7 mouse cellular contexts compared by ENCODE assay signal in genomic region chr5:111958226-111958625, GRCm38 (mm10).
DNase-seq lines count a peak whose midpoint lies in the region; ATAC-seq and TF ChIP-seq lines count a peak whose summit lies in the region.

No protein-coding gene starts in this region.

- no peak for TF ChIP-seq POLR2A in brain, embryonic 14.5 days (IDR thresholded peaks at IDR 0.05; ENCODE audit: borderline replicate concordance, extremely low read depth, insufficient read depth, insufficient read length, poor library complexity, severe bottlenecking)

- H3K27ac ChIP-seq in forebrain, embryonic 13.5 days, result no peak overlapping the region
- H3K27ac ChIP-seq in kidney, embryonic 15.5 days, result no peak overlapping the region
- H3K27ac ChIP-seq in midbrain, embryonic 13.5 days, result no peak overlapping the region
- H3K27ac ChIP-seq in stomach, postnatal 0 days (replicated peaks), result no peak overlapping the region

- peak overlapping the region; percentile 51; the same call in 1 of the 2 replicates for H3K9ac ChIP-seq in forebrain, embryonic 13.5 days
- no peak overlapping the region for H3K9ac ChIP-seq in kidney, embryonic 15.5 days
- H3K9ac ChIP-seq in midbrain, embryonic 13.5 days (replicated peaks), result no peak overlapping the region; the same call in 1 of the 2 replicates
- H3K9ac ChIP-seq in stomach, postnatal 0 days (ENCODE audit: low read length), result no peak overlapping the region

- H3K4me1 ChIP-seq in forebrain, embryonic 13.5 days, result peaks cover 23% of the 10 kb centered on the region
- peaks cover 13% of the 10 kb centered on the region for H3K4me1 ChIP-seq in kidney, embryonic 15.5 days
- peaks cover 18% of the 10 kb centered on the region for H3K4me1 ChIP-seq in midbrain, embryonic 13.5 days (replicated peaks)
- no peaks in the 10 kb centered on the region for H3K4me1 ChIP-seq in stomach, postnatal 0 days (replicated peaks; ENCODE audit: control insufficient read depth, insufficient read depth)

- peak overlapping the region; percentile 39 for H3K4me2 ChIP-seq in forebrain, embryonic 13.5 days
- peak overlapping the region; percentile 41 for H3K4me2 ChIP-seq in kidney, embryonic 15.5 days
- peak overlapping the region; percentile 45 for H3K4me2 ChIP-seq in midbrain, embryonic 13.5 days (replicated peaks)
- no peak overlapping the region for H3K4me2 ChIP-seq in stomach, postnatal 0 days (replicated peaks; ENCODE audit: low read depth)

- H3K36me3 ChIP-seq in forebrain, embryonic 13.5 days (ENCODE audit: poor library complexity, severe bottlenecking), result no peaks in the 10 kb centered on the region
- H3K36me3 ChIP-seq in kidney, embryonic 15.5 days, result no peaks in the 10 kb centered on the region
- no peaks in the 10 kb centered on the region for H3K36me3 ChIP-seq in midbrain, embryonic 13.5 days
- H3K36me3 ChIP-seq in stomach, postnatal 0 days (ENCODE audit: control insufficient read depth, insufficient read depth, low read length), result no peaks in the 10 kb centered on the region

- WGBS in forebrain, embryonic 13.5 days, result 29% methylated on average over 17 of the region's 17 CpGs
- WGBS in kidney, embryonic 15.5 days, result 38% methylated on average over 17 of the region's 17 CpGs
- whole genome bisulfite sequencing in midbrain, embryonic 13.5 days, result 24% methylated on average over 17 of the region's 17 CpGs
- WGBS in stomach, postnatal 0 days, result 49% methylated on average over 17 of the region's 17 CpGs

- H3K27me3 ChIP-seq in forebrain, embryonic 13.5 days, result peaks cover 10% of the 10 kb centered on the region; the same call in 1 of the 2 replicates
- H3K27me3 ChIP-seq in kidney, embryonic 15.5 days, result peaks cover 33% of the 10 kb centered on the region
- H3K27me3 ChIP-seq in midbrain, embryonic 13.5 days, result peaks cover 20% of the 10 kb centered on the region
- H3K27me3 ChIP-seq in stomach, postnatal 0 days (ENCODE audit: control insufficient read depth, insufficient read depth, low read length), result no peaks in the 10 kb centered on the region

- ATAC-seq in forebrain, embryonic 13.5 days, result peak; percentile 53
- ATAC-seq in kidney, embryonic 15.5 days (replicated peaks; ENCODE audit: low FRiP score), result no peak
- peak; percentile 58; the same call in 1 of the 2 replicates for ATAC-seq in midbrain, embryonic 13.5 days
- ATAC-seq in stomach, postnatal 0 days (ENCODE audit: low FRiP score, low TSS enrichment), result no peak

- DNase-seq in adrenal gland, adult 8-10 months, result peak; percentile 12
- DNase-seq in brain, embryonic 14.5 days (ENCODE audit: low read depth), result peak; percentile 85
- no peak for DNase-seq in urinary bladder, postnatal 14 days (ENCODE audit: low spot score)
- DNase-seq in stomach, postnatal 0 days (ENCODE audit: low spot score), result no peak

- no peaks in the 10 kb centered on the region for H3K9me3 ChIP-seq in forebrain, embryonic 13.5 days (replicated peaks)
- H3K9me3 ChIP-seq in kidney, embryonic 15.5 days (replicated peaks), result no peaks in the 10 kb centered on the region
- H3K9me3 ChIP-seq in midbrain, embryonic 13.5 days, result no peaks in the 10 kb centered on the region
- H3K9me3 ChIP-seq in stomach, postnatal 0 days (ENCODE audit: control insufficient read depth, low read length), result no peaks in the 10 kb centered on the region

- TF ChIP-seq EP300 in stomach, postnatal 0 days (optimal IDR thresholded peaks at IDR 0.05), result no peak

- no peak for TF ChIP-seq CTCF in brain, embryonic 14.5 days (IDR thresholded peaks at IDR 0.05; ENCODE audit: borderline replicate concordance, extremely low read depth, insufficient read depth, insufficient read length)
- TF ChIP-seq CTCF in stomach, postnatal 0 days (IDR thresholded peaks at IDR 0.05; ENCODE audit: low read depth), result no peak

- H3K4me3 ChIP-seq in forebrain, embryonic 13.5 days, result no peak overlapping the region
- no peak overlapping the region for H3K4me3 ChIP-seq in kidney, embryonic 15.5 days (replicated peaks)
- peak overlapping the region; percentile 8; the same call in 1 of the 2 replicates for H3K4me3 ChIP-seq in midbrain, embryonic 13.5 days (replicated peaks)
- H3K4me3 ChIP-seq in stomach, postnatal 0 days (ENCODE audit: low read depth, low read length), result no peak overlapping the region

Comparison
In these comparisons a context has a peak if more than half of its experiments do, and no peak if none do; other contexts are left out.
1. DNase-seq: peak in adrenal gland, adult 8-10 months (single experiment) and brain, embryonic 14.5 days (single experiment); none in urinary bladder, postnatal 14 days (single experiment) and stomach, postnatal 0 days (single experiment).
2. ATAC-seq: peak in forebrain, embryonic 13.5 days (single experiment) and midbrain, embryonic 13.5 days (single experiment); none in kidney, embryonic 15.5 days (single experiment) and stomach, postnatal 0 days (single experiment).